Mouse (Mus musculus) myocyte (in vitro differentiated cells): Measurements from ENCODE around the gene Ubald1.

ENCODE experiments used
- CEBPB ChIP-seq: IDR thresholded peaks from 2 replicates; pipeline ENCODE4 v1.6.1; 2011; ENCODE audit warnings: mild to moderate bottlenecking, moderate library complexity; ENCODE audit not compliant: poor library complexity, insufficient read depth, severe bottlenecking
- E2F4 ChIP-seq: IDR thresholded peaks from one replicate; pipeline ENCODE4 v1.6.1; 2011; ENCODE audit warnings: mild to moderate bottlenecking, control low read depth, moderate library complexity; ENCODE audit not compliant: insufficient read depth
- MAX ChIP-seq: IDR thresholded peaks from one replicate; pipeline ENCODE4 v1.6.1; 2011; ENCODE audit warnings: low read depth, mild to moderate bottlenecking, control low read depth
- POLR2A ChIP-seq: IDR thresholded peaks from one replicate; pipeline ENCODE4 v1.6.1; 2011; ENCODE audit warnings: low read depth, mild to moderate bottlenecking, control low read depth, moderate library complexity; ENCODE audit not compliant: insufficient read length
- SRF ChIP-seq: IDR thresholded peaks from one replicate; pipeline ENCODE4 v1.6.1; 2011; ENCODE audit warnings: low read depth; ENCODE audit not compliant: control insufficient read depth, insufficient read length
- TCF12 ChIP-seq: IDR thresholded peaks from one replicate; pipeline ENCODE4 v1.6.1; 2011; ENCODE audit warnings: mild to moderate bottlenecking, control low read depth; ENCODE audit not compliant: poor library complexity, insufficient read depth, severe bottlenecking

DNA sequence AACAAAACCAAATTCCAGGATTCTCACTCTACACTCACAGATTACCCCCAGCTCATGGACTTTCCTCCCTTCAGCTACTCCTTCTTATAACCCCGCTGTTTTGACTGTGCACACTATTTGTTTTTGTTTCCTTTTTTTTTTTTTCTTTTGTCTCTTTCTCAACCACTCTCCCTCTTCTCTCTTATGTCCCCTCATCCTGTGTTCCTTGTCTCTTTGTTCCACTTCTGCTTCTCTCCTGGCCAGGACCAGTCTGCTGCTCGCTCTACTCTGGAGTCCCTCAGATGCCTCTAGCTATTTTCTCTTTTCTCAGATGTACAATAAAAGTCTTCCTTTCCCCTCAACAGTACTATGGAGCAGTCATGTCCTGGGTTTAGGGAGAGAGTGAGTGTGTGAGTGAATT, 22.3 kb upstream of the Ubald1 start:
- TF ChIP-seq POLR2A (no peak), CEBPB (no peak), MAX (no peak), E2F4 (no peak), SRF (no peak), TCF12 (no peak)
